Mouse (Mus musculus) thymus, postnatal 10 days (tissue): ENCODE measurements around the gene Comt.
A peak's percentile ranks its signal among the peaks of the same experiment; 100 is the strongest.

ENCODE experiments used
- DNase-seq, 2 experiments: peaks; one replicate each; pipeline ENCODE4 v3.0.0; 2021; ENCODE audit warnings: low spot score in 2 of 2

Comt gene

DNA sequence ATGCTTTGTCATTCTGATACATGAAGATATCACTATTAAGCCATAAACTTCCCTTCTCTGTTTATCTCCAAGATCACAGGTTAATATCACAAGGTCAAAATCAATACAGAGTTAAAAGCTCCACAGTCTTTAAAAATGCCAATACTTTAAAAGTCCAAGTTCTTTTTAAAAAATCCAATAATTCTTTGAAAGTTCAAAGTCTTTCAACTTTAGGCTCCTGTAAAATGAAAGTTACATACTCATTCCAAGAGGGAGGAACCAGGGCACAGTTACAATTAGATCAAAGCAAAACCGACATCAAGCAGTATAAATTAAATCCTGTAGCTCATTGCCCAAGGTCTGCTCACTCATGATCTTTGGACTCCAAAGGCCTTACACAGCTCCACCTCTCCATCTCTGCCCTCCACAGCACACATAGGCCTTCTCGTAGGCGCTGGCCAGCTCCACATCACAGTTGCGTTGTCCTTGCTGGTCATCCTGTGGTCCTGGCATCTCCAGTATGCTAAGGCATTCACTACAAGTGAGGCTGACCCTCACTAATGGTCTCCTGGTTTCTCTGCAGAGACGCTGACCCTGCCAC is 6.8 kb upstream of the Comt start:
- DNase-seq = no peak

DNA sequence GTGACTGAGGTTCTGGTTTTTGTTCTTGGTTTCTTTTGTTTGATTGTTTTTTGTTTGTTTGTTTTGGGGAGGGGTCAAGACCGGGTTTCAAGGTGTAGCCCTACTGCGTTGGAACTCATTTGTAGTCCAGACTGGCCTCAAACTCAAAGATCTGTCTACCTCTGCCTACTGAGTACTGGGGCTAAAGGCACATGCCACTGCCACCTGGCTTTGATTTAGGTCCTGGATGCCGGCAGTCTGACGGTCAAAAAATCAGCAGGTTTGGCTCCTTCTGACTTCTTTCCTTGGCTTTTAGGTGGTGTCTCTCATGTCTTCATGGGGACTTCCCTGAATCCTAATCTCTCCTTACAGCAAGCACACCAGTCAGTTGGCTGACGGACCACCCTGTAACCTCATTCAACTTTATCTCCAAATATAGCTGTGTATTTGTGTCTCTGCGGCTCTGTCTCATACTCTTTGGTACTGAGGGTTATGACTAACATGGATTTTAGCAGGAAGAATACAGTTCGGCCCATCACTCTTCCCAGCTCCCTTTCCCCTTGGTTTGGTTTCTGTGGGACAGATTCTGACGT is 4.1 kb upstream of the Comt start:
- DNase-seq = no peak

DNA sequence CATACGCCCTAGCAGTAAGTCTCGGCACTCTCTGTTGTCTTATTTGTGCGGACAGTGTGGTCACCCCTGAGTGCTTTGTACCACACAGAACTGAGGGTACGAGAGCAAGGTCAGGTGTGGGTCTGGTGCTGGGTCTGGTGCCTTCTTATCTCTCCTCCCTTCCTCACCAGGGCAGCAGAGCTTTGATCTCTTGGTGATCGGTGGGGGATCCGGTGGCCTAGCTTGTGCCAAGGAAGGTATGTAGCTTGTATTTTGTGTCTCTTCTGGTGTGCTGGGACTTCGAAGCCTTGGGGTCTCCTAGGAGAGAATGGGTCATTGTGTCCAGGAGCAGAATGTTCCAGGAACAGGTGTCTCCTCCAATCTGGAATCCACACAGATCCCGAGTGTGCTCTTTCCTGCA is 3.0 kb upstream of the Comt start:
- no peak for DNase-seq

DNA sequence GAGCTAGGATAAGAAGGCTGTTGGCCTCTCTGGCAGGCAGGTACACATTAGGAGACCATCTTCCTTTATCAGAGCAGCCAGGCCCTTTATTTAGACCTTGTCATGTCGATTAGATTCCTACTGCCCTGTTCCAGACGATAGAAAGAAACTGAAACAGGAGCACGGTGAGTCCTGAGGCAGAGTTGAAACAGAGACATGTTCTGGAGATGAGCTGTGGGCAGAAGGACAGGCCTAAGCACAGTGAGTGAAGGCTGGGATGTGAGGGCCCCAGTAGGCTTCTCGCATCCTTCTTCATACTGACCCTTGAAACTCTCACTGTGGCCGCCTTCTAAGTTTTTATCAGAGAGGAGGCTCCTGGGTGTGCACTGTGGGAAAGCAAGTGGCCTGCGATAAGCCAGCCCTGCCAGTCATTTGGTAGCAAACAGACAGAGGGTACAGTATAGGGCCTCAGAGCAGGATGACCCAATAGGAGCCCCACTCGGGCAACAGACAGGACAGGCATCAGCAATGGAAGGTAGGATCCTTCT is 1.9 kb upstream of the Comt start:
- DNase-seq = no peak

DNA sequence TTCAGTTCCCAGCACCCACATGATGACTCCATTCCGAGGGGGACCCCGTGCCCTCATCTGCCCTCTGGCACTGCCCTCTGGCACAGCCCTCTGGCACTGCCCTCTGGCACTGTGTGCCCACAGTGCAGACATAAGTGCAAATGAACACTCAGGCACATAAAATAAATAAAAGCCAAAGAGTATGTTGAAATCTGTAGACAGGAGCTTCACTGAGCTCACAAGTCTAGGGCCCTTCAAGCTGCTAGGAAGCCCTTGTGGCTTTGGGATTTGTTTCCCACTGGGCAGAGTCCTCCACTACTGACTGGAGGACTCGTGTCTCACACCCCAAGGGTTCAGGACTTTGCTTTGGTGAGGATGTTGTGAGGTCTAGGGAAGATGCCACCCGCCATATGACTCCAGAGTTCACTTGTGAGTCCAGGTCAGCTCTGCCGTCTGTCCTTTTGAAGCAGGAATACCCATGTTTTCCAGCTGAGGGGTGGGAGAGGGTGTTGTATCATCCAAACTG is 1.4 kb upstream of the Comt start:
- DNase-seq = no peak

DNA sequence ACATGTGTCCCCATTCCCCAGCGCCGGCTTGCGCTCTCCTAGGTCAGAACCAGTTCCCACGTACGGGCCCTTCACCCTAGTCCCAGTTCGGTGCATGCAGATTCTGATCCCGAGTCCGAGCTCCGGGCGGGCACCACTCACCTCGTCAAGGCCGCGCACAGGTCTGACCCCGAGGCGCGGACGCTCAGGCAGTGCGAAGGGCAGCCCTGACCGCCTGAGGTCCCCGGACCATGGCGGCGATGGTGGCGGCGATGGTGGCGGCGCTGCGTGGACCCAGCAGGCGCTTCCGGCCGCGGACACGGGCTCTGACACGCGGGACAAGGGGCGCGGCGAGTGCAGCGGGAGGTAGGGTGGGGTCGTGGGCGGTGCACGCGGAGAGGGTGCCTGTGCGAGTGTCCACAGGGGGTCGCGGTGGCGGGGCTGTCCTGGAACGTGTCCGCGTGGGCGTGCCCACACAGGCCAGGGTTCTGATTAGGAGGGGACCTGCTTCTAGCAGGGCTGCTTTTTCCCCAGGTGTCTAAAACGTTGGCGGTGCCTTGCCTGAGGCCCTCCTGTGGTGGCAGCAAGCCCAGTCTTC is 349 bp downstream of the Comt start, which contains the start of gene Txnrd2:
Gene Txnrd2 (plus strand): TSS at position 170 of the 577 bp plus-strand sequence.
- DNase-seq = peak; percentile 46 to 49

DNA sequence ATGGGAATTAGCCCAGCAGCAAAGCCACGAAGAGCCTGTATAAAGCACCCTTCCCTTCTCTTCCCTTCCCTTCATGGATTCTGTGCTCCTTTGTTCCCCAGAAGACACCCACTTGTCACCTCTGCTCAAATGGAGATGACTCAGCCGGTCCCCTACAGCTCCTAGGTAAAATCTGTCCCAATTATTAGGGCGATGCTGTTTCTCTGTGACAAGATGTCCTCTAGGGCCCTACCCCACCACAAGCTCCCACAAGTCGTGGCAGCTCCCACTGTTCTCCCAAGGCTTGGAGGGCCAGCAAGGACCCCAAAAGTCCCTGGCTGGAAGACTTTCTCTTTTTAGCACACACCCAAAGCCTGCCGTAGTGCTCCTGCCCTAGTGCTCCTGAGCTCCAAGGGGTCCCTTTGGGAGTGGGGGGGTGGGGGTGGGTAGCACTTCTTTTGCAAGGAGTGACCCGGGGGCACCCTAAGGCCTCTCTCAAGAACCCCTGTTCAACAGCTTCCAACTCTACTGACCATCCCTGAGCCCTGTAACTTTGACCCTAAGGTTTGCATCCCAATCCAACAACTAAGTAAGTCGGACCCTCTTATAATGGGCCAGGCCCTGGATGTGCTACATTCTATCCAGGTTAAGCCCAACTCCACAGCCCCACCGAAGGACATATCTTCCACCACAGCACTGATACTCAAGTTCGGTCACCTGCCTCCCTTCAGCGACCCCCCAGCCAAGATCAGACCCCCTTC is 1.0 kb downstream of the Comt start:
- DNase-seq = no peak

DNA sequence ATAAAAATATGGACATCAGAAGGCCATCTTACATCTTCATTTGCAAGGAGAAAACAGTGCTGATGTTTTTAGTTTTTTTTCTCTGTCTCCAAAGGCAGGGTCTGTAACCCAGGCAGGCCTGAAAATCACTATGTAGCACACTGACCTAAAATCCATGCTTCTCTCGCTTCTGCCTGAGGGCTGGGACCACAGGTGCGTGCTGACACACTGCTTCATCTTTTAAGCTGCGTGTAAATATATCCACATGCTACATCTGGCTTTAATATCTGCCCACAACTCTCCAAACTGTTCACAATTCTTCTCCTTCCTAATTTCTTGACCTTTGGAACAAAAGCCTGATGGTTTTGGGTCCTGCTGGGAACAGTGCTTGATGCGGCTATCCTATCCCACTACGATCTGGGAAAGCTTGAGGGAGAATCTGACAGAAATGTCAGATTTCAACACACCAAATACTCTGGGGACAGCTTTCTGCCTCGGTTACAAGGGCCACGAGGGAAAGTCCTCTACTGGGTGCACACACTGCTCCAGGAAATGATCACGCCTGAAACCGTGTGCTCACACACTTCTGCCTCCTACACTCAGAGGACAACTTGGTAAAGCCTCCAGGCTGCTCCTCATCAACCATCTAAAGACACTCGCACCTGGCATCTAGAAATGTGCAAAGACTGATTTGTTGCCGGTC is 2.1 kb downstream of the Comt start:
- no peak for DNase-seq

DNA sequence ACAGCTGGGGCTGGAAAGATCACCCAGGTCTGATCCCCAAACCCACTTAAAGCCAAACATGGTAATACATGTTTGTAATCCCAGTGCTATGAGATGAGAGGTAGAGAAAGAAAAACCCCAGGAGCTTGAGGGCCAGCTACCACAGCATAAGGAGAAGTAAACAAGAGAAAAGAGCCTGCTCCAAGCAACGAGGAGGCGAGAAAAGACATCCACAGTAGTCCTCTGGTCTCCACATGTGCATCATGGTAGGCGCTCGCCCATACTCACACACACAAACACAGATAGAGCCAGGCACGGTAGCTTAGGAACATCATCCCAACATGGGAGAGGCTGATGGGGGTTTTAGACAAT is 2.8 kb downstream of the Comt start:
- no peak for DNase-seq

DNA sequence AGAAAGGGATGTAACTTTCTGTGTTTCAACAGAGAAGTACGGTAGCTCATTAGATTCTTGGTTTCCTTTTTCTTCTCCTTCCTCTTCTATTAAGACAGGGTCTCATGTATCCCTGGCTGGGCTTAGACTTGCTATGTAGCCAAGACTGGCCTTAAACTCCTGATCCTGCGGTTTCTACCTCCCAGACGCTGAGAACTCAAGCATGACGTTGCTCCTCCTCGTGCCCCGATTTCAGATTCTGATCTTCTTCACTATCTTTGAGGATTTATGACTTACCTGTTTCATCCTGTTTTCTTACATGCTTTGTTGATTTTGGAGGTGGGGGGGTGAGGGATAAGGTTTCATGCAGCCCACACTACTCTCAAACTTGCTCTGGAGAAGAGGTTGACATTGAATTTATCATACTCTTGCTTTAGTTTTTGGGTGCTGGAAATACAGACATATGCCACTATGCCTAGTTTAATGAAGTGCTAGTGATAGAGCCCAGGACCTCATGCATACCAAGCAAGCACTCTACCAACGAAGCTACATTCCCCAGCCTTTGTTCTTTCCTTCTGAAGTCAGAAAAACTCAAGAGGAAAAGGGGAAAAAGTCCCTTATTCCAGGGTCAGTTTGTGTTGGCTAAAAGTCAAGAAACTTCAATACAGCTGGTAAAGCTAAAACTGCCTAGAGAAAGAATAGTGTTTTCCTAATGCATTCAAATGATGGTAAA is 3.3 kb downstream of the Comt start:
- DNase-seq = no peak

DNA sequence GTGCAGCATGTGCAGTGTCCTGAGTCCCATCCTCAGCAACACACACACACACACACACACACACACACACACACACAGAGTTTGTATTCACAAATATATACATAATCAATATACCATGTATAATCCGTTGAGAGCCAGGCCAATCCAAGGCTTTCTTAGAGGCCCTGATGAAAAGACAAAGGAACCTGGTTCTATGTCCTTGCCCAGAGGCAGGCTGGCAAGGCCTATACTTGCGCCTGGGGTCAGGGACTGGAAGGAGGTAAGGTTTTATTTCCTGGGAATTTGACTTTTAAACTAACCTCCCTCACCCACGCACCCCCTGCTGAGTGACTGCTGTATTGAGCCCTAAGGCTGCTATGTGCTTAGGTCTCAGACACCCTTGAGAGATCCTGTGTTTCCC is 6.1 kb downstream of the Comt start:
- DNase-seq = no peak

DNA sequence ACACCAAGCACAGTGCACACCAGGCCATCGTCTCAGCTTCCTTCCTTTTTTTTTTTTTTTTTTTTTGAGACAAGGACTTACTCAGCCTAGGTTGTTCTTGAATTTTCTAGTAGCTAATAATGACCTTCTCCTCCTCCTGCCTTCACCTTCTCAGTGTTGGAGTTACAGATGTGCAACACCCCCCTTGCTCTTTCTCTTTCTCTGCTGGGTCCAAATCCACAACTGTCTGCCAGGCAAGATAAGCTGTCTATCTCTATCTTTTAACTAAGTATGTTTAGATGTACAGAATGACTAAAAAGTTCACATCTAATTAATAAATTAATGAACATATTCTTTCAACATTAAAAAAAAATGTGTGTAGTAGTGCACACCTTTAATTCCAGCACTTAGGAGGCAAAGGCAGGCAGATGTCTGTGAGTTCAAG is 7.0 kb downstream of the Comt start:
- DNase-seq = no peak

DNA sequence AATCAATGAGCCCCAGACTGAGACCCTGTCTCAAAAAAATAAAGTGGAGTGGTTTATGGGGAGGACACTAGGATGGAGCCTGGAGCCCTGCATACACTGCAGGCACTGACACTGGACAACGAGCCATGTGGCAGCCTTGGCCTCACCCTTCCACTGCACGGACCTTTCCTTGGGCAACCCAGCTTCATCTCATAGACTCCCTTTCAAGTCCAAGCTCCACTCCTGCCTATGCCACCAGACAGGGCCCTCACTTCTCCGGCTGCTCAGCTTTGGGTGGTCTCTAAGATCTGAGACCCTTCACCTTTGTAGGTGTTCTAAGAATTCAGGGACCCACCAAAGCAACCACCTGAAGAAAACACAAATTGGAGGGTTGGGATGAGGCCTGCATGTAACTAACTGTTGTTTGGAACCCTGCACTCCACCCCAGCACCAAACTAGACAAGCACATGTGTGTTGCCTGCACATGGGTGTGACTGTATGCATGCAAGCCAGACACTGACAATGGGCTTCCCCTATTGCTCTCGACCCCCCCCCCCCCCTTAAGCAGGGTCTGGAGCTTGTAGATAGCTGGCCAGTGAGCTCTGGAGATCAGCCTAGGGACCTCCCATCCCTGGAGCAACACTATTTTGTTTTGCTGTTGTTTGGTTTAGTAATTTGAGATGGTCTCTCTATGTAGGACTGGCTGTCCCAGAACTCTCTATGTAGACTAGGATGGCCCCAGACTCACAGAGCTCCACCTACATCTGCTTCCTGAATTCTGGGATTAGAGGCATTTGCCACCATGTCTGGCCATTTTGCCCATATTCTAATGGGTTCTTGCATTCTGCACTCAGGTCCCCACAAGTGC is 7.7 kb downstream of the Comt start:
- DNase-seq = no peak

DNA sequence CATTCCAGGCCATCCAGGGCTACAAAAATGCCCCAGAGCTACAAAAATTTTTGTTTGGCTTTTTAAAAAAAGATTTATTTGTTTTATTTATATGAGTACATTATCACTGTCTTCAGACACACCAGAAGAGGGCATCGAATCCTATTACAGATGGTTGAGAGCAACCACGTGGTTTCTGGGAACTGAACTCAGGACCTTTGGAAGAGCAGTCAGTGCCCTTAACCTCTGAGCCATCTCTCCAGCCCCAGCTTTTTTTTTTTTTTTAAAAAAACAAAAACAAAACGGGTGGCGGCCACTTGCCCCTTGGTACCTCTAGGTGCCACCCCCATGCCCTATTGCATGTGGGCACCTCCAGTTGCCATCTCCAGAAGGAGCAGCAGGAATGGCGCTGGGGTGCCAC is 9.2 kb downstream of the Comt start:
- no peak for DNase-seq

DNA sequence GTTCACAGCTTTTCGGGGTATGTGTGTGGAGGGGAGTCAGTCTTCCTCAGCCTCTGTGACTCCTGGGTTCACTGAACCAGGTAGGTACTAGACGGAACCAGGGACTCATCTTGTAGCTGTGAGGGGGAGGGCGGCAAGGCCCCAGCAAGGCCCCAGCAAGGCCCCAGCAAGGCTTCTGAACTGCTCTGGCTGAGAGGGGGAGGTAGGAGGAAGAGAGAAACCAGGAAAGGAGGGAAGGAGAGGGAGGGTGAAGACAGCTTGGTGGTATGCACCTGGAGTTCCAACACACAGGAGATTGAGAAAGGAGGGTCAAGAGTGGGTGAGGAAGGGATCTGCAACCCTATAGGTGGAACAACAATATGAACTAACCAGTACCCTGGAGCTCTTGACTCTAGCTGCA is 9.8 kb downstream of the Comt start:
- no peak for DNase-seq

DNA sequence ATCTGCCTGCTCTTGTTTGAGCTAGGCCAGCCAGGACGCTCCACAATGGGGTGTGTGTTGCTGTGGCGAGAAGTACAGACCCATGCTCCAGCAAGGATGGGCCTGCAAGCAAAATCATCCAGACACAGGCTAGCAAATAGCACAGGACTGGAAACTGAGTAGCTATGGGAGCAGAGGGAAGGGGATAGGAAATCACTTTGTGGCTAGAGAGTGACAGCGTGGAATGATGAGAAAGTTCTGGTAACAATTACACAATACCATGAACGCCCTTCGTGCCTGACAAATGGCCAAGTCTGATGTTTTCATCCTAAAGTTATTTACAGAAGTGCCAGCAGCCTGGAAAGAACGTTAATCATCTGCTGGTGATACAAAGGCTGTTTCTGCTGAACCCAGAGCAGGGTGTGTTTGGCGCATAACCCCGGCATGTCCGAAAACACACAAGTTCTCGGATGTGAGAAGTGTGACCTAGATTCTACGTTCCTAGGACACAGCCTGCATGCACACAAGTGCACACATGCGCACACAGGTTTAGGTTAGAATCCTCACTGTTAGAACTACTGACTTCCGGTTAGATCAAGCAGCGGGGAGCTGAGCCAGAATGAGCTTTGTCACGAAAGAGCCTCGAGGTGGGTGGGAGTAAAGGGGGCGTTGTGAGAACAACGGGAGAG is 10.4 kb downstream of the Comt start:
- no peak for DNase-seq

DNA sequence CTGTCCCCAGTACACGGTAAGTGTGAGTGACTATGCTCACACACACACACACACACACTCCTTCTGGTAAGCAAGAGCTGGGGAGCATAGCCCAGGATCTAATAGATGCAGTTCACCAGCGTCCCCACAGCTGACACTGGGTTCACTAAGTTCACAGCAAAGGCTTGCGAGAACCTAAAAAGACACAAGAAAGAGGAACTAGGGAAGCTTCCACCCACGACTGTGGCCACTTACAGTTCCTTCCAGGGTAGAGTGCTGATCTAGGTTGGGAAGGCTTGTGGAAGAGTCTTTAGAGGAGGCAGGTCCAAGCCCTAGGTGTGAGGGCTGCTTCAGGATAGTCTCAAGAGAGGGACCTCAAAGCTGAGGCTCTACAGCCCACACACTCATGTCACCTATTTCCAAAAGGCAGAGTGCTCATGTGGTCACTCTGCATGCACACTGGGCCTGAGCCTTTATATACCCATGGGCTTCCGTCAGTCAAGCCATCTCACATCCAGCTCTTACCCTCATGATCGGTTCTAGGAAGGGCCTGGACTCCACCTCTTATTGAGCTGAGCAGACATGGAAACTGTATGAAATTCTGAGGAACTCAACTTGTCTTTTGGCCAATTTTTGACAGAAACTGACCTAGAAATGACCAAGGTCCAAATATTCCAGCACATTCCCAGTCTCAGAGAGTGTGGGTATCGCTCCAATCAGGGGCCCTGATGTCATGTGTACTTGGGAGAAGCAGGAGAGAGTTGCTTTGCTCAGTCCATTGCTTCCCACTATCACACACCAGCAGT is 13.4 kb downstream of the Comt start:
- DNase-seq = no peak

DNA sequence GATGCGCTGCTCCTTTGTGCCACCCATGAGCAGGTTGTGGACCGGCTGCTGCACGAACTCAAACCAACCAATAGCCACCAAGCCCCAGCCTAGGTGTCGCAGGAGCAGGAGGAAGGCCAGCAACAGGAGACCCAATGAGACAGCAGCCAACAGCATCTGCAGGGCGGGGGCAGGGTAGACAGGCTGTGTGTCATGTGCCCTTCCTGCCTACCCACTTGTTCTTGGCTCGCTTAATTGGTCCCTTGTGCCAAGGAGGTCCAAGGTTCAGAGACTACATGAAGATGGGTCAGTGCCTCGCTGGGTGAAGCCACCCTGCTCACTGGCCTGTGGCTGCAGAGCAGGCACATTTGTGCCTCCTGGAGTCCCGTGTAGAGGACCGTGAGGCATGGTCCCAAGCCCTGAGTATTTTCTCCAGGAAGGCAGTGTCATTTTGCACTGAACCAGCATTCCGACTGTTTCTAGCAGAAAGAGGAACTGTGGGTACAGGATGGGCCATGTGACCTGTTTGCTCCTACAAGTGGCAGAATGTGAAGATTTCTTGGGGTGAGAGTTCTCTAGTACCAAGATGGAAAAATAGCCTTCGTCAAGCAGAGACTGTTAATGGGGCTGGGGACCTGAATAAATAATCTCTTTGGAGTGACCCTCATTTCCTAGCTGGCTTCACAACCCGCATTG is 14.7 kb downstream of the Comt start:
- DNase-seq = no peak
